Mouse (Mus musculus) neural tube, embryonic 13.5 days (tissue): ENCODE data around the gene Slc8a1. TPM values are rescaled to one million over a fixed set of nuclear protein-coding genes. Genes with fewer than 3 reads are reported as not detected.
A peak's percentile ranks its signal among the peaks of the same experiment; 100 is the strongest.

ENCODE experiments used
- ATAC-seq: fragments of 200-750 bp; cut with Nextera tagmentation; 2 replicates; pipeline ENCODE4 v1.8.0; 2017; ENCODE audit warnings: low read depth, mild to moderate bottlenecking, moderate TSS enrichment, moderate library complexity
- H3K27ac ChIP-seq: fragments of 300-500 bp; sonication (generic); replicated peaks from 2 replicates; pipeline ENCODE4 v1.5.1; 2015; ENCODE audit warnings: moderate library complexity, mild to moderate bottlenecking, inconsistent platforms
- H3K27me3 ChIP-seq: fragments of 300-500 bp; sonication (generic); 2 replicates; pipeline ENCODE4 v1.6.1; 2015; ENCODE audit warnings: mild to moderate bottlenecking, inconsistent platforms
- H3K36me3 ChIP-seq: fragments of 300-500 bp; sonication (generic); 2 replicates; pipeline ENCODE4 v1.6.1; 2015; ENCODE audit warnings: mild to moderate bottlenecking, inconsistent platforms
- H3K4me1 ChIP-seq: fragments of 300-500 bp; sonication (generic); replicated peaks from 2 replicates; pipeline ENCODE4 v1.6.1; 2015; ENCODE audit warnings: inconsistent platforms
- H3K4me2 ChIP-seq: fragments of 300-500 bp; sonication (generic); 2 replicates; pipeline ENCODE4 v1.6.1; 2015; ENCODE audit warnings: inconsistent platforms, mild to moderate bottlenecking, moderate library complexity
- H3K4me3 ChIP-seq: fragments of 300-500 bp; sonication (generic); 2 replicates; pipeline ENCODE4 v1.5.1; 2015; ENCODE audit warnings: mild to moderate bottlenecking, inconsistent platforms
- H3K9ac ChIP-seq: fragments of 300-500 bp; sonication (generic); 2 replicates; pipeline ENCODE4 v1.6.1; 2015; ENCODE audit warnings: moderate library complexity, mild to moderate bottlenecking, inconsistent platforms
- H3K9me3 ChIP-seq: fragments of 300-500 bp; sonication (generic); 2 replicates; pipeline ENCODE4 v1.6.1; 2016; ENCODE audit warnings: inconsistent platforms
- WGBS: fragments of 180-500 bp; shearing (Covaris S2); methylation state at CpG from one replicate; pipeline ENCODE4 v1.1.7; 2015; 5-methylcytosine and 5-hydroxymethylcytosine counted together
- polyA plus RNA-seq: library from polyadenylated mRNA; unstranded; fragments of >200 nt; fragmentation: Nextera tagmentation; extraction: Ambion mirVana; gene quantifications from 2 replicates; pipeline ENCODE4 v1.2.1, GENCODE M21; 2015

The Slc8a1 gene
- polyA plus RNA-seq, 1 experiment from 2014 or later: 13.8 TPM

DNA sequence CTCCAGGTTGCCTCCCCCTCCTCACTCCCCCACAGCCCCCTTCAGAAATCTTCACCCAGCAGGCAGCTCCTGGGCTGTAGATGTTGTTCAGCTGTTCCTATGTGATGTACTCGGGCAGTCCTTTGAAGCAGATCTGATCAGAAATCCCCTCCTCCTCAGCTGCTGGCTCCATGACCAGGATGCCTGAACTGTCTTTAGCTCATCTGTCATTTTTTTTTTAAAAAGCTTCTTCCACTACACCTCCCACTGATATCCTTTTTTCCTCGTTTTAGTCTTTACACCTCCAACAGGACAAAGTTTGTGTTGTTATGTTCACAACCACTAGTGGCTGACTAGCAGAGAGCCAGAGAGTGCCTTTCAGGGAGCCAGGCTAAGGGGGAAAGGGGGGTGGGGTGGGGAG, 69.7 kb downstream of the Slc8a1 start:
- ATAC-seq: no peak
- WGBS: 3% methylated on average over 2 of the region's 2 CpGs
- Histone ChIP-seq H3K4me3 (peak overlapping the region; percentile 62), H3K27ac (peak overlapping the region; percentile 97), H3K27me3 (peaks cover 22% of the 10 kb centered on the region), H3K4me1 (peaks cover 43% of the 10 kb centered on the region), H3K36me3 (peaks cover 3% of the 10 kb centered on the region; the same call in 1 of the 2 replicates), H3K4me2 (peak overlapping the region; percentile 84), H3K9ac (peak overlapping the region; percentile 95), H3K9me3 (no peaks in the 10 kb centered on the region)

DNA sequence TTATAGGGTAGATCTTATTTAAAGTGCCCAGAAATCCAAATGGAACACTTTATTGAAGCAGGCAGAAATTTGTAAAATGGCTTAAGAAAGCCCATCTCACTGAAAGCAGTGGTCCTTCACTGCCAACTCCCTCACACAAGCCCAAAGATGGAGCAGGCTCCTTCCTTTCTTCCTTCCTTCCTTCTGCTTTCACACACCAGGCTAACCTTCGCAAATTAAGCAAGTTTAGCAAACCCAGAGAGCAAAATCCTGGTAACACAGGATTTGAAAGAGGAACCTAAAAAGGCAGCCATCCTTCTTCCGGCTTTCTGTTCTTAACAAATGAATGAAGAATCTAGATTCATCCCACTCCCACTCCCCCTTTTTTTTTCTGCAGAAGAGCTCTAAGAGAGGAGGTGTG, 70.2 kb downstream of the Slc8a1 start:
- Histone ChIP-seq H3K4me3 (peak overlapping the region; percentile 62), H3K36me3 (peaks cover 3% of the 10 kb centered on the region; the same call in 1 of the 2 replicates), H3K4me1 (peaks cover 43% of the 10 kb centered on the region), H3K9me3 (no peaks in the 10 kb centered on the region), H3K4me2 (peak overlapping the region; percentile 84), H3K27ac (peak overlapping the region; percentile 97), H3K27me3 (peaks cover 19% of the 10 kb centered on the region), H3K9ac (peak overlapping the region; percentile 95)
- no peak for ATAC-seq
- WGBS: 67% methylated on average over 2 of the region's 2 CpGs

DNA sequence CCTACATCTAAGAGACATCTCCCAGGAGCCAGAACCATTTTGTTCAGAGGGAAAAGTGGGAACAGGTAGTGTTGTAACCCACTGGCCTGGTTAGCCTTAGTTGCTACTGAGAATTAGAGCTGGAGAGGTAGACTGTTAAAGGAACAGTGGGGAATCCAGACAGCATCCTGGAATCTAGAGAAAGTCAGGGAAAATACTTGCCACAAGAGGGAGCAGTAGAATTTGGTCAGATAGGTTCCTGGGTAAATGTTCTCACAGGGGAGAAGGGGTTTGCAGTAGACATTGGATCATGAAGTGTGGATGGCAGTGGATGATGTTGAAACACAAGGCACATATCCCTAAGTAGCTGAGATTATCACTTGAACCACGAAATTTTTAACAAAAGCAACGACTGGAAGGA, 71.6 kb downstream of the Slc8a1 start:
- ATAC-seq: no peak
- WGBS: 33% methylated on average over 2 of the region's 2 CpGs
- Histone ChIP-seq H3K4me2 (peak overlapping the region; percentile 84), H3K4me1 (peaks cover 39% of the 10 kb centered on the region), H3K27me3 (peaks cover 6% of the 10 kb centered on the region), H3K27ac (no peak overlapping the region), H3K4me3 (peak overlapping the region; percentile 62; the same call in 1 of the 2 replicates), H3K9me3 (no peaks in the 10 kb centered on the region), H3K36me3 (peaks cover 3% of the 10 kb centered on the region; the same call in 1 of the 2 replicates), H3K9ac (no peak overlapping the region)

DNA sequence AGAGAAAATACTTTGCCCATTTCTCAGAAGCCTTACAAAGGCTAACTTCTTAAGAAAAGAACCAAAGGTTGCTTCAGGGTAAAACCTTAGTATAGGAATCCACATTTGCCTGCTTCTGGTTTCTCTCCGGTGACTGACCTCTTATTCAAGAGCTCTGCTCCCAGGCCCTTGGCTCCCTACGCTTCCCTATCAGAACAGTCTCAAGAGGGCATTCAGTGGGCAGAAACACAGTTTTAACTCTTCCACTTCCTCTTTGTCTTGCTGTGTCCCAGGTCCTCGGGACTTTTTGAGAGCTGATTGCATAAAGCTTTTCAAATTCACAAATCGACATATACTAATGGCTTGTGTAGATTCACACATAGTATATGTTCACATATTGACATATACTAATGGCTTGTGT, 73.3 kb downstream of the Slc8a1 start:
- Histone ChIP-seq H3K4me2 (no peak overlapping the region), H3K27ac (no peak overlapping the region), H3K27me3 (no peaks in the 10 kb centered on the region), H3K9me3 (no peaks in the 10 kb centered on the region), H3K36me3 (peaks cover 3% of the 10 kb centered on the region; the same call in 1 of the 2 replicates), H3K4me1 (peaks cover 28% of the 10 kb centered on the region), H3K9ac (no peak overlapping the region), H3K4me3 (no peak overlapping the region)
- ATAC-seq: no peak
- 85% methylated on average over 4 of the region's 4 CpGs for WGBS

DNA sequence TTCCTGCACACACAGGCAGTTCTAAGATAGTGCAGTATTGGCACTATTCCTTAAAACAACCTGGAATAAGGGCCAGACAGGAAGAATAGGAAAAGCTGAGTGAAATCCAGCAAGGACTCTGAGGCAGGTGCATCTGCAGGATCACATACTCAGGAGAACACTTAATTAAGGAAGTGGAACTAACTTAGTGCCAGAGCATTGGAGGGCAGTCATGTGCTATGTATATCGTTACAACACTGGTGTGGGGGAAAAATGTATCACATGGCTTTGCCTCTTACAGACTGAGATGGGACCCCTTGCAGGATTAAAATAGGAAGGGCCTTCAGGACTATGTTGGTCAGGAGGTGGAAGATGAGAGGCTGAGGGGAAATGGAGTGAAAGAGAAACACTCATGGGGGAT, 80.3 kb downstream of the Slc8a1 start:
- 75% methylated on average over 1 of the region's 1 CpGs for WGBS
- ATAC-seq: no peak

DNA sequence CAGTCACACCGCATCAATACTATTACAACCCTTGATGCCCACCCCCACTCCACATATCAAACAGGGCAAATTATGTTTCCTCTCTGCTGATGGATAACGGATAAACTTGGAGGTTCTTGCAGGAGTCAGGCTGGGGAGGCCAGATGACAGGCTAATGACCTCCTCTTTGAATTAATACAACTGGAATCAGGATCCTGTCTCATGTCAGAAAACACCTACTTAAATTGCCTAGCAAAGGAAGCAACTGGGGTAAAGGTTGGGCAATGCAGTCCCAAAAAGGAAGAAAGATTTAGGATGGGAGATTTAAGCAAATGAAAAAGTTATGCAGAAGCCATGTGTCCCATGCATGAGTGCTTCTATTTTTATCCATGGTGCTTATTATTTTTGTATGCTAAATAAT, 83.6 kb downstream of the Slc8a1 start:
- no peak overlapping the region for H3K9ac ChIP-seq
- 94% methylated on average over 2 of the region's 2 CpGs for WGBS

More for the DNA sequence above, 80.3 kb downstream of the Slc8a1 start:
- no peaks in the 10 kb centered on the region for H3K9me3 ChIP-seq
- H3K4me1 ChIP-seq: peaks cover 4% of the 10 kb centered on the region; the same call in 1 of the 2 replicates
- no peaks in the 10 kb centered on the region for H3K27me3 ChIP-seq
- no peak overlapping the region for H3K27ac ChIP-seq
- H3K9ac ChIP-seq: no peak overlapping the region
- H3K4me2 ChIP-seq: no peak overlapping the region
- no peak overlapping the region for H3K4me3 ChIP-seq
- H3K36me3 ChIP-seq: no peaks in the 10 kb centered on the region

DNA sequence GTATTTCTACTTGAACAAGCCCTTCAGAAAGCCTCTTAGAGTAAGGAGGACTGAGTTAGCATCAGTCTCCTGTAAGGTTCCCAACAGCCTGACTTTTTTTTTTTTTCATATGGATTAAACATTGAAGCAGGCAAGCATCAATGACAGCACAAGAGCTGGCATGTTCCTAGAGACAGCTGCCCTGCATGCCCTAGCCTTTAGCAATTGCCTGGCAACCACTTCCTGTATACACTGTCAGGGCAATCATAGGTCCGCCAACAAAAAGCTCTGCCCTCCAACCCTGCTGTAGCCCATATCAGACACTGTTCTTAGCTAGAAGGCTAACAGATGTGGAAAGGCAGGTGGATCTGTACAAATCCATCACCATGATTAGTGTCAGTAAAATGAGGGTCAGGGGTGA, 85.2 kb downstream of the Slc8a1 start:
- no peak for ATAC-seq
- Histone ChIP-seq H3K9me3 (no peaks in the 10 kb centered on the region), H3K4me3 (no peak overlapping the region), H3K4me2 (no peak overlapping the region), H3K4me1 (peaks cover 5% of the 10 kb centered on the region; the same call in 1 of the 2 replicates), H3K27ac (no peak overlapping the region), H3K27me3 (no peaks in the 10 kb centered on the region), H3K9ac (no peak overlapping the region), H3K36me3 (peaks cover 14% of the 10 kb centered on the region)
- WGBS: 62% methylated on average over 1 of the region's 1 CpGs

More for the DNA sequence above, 83.6 kb downstream of the Slc8a1 start:
- no peaks in the 10 kb centered on the region for H3K27me3 ChIP-seq
- peaks cover 5% of the 10 kb centered on the region; the same call in 1 of the 2 replicates for H3K4me1 ChIP-seq
- no peaks in the 10 kb centered on the region for H3K36me3 ChIP-seq
- no peak overlapping the region for H3K27ac ChIP-seq
- no peak overlapping the region for H3K4me3 ChIP-seq
- H3K9me3 ChIP-seq: no peaks in the 10 kb centered on the region
- ATAC-seq: no peak
- H3K4me2 ChIP-seq: no peak overlapping the region

DNA sequence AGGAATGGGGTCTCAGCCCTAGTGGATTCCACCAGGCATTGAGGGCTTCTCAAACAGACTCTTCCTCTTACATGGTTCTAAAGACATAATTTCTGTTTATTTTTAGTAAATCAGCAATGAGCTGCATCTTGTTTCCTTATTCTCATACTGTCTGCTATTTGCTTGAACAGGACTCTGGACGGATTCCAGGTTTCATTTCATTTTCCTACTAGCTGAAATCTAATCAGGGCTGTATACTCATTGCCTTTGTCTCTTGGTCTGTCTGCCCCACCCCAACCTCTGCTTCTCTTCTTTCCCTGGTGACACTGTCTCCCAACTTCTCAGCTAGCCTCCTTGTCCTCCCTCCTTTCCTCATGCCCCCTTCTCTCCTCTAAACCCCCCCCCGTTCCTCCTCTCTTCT, 101.4 kb downstream of the Slc8a1 start:
- H3K4me2 ChIP-seq: no peak overlapping the region
- H3K9ac ChIP-seq: no peak overlapping the region
- WGBS: 92% methylated on average over 2 of the region's 2 CpGs
- H3K4me1 ChIP-seq: no peaks in the 10 kb centered on the region
- H3K4me3 ChIP-seq: no peak overlapping the region
- no peak for ATAC-seq
- H3K27me3 ChIP-seq: no peaks in the 10 kb centered on the region
- no peaks in the 10 kb centered on the region for H3K36me3 ChIP-seq
- no peak overlapping the region for H3K27ac ChIP-seq
- no peaks in the 10 kb centered on the region for H3K9me3 ChIP-seq

DNA sequence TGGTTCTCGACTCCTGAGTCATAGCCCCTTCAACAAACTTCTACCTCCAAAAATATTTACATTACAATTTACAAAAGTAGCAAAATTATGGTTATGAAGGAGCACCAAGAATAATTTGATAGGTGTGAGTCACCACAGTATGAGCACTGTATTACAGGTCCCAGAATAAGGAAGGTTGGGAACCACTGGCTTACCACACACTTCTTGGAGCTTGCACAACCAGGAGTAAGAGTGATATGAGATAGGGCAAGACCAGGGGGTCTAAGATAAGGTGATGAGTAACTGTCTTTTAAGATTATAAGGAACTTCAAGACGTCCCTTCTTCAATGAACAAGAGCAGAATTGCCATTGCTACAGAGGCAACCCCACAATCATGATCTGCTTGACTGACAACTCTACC, 107.7 kb downstream of the Slc8a1 start:
- no peak for ATAC-seq
- H3K9me3 ChIP-seq: no peaks in the 10 kb centered on the region
- no peak overlapping the region for H3K4me2 ChIP-seq
- no peaks in the 10 kb centered on the region for H3K27me3 ChIP-seq
- no peak overlapping the region for H3K27ac ChIP-seq
- no peak overlapping the region for H3K4me3 ChIP-seq
- no peaks in the 10 kb centered on the region for H3K36me3 ChIP-seq
- no peaks in the 10 kb centered on the region for H3K4me1 ChIP-seq
- 87% methylated on average over 2 of the region's 2 CpGs for WGBS
- no peak overlapping the region for H3K9ac ChIP-seq

DNA sequence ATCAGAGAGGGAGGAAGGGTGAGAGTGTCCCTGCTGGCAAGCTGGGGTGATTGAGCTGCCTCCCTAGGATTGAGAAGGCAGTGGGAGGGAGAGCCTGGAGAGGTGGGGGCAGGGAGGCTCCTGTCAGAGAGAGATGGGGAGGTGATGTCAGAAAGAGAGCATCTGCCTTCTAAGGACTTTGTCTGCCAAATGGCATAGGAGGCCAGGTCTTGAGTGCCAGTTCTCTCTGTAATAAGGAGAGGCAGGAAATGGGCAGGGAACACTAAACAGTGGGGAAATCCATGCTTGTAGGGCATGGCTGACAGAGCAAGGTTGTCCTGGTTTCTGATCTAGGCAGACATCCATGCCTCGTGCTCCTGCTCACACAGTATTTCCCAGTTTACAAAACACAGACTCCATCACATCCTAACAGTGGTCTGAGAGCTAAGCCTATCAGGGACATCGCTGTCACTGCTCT, 117.0 kb downstream of the Slc8a1 start:
- WGBS: 56% methylated on average over 2 of the region's 2 CpGs
- H3K4me3 ChIP-seq: no peak overlapping the region
- H3K27ac ChIP-seq: no peak overlapping the region
- peaks cover 12% of the 10 kb centered on the region for H3K4me1 ChIP-seq
- ATAC-seq: peak; percentile 32; the same call in 1 of the 2 replicates
- no peaks in the 10 kb centered on the region for H3K9me3 ChIP-seq
- no peaks in the 10 kb centered on the region for H3K36me3 ChIP-seq
- no peaks in the 10 kb centered on the region for H3K27me3 ChIP-seq
- H3K4me2 ChIP-seq: no peak overlapping the region
- no peak overlapping the region for H3K9ac ChIP-seq

DNA sequence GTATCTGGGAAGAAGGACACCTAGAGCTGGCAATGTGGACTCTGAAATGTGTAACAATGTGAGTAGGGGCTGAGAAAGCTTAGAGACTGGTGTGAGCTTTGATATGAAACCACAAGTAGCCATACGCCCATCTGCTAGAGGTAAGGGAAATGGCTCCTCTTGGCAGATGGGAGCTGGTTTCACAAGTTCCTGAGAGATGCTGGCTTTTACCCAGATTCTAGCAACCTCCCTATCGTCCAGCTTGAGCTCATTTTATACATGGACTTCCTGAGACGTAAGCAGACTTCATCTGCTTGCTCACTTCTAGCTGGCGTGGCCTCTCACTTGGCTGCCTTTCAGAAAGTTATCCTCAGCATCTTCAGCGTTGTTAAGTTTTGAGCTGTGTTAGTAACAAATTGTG, 119.7 kb downstream of the Slc8a1 start:
- Histone ChIP-seq H3K4me3 (no peak overlapping the region), H3K4me2 (no peak overlapping the region), H3K36me3 (no peaks in the 10 kb centered on the region), H3K9ac (no peak overlapping the region), H3K27ac (no peak overlapping the region), H3K4me1 (peaks cover 11% of the 10 kb centered on the region), H3K9me3 (no peaks in the 10 kb centered on the region), H3K27me3 (no peaks in the 10 kb centered on the region)
- WGBS: 77% methylated on average over 5 of the region's 5 CpGs
- ATAC-seq: no peak

DNA sequence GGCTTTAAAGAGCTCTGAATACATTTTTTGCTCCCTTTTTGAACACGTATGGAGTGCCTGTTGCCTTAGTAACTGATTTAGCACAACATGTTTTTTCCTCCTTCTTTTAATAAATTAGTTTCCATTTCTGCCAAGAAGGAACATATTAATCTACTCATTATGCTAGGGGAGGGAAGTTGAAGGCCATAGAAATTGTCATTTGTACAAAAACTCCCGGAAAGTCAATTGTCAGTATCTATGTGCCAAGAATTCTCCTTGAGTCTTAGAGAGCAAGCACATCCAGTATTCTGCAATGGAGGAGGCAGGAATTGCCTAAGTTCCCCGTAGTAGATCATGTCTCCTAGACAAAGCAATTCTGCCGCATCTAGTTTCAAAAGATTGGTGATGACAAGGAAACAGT, 121.9 kb downstream of the Slc8a1 start:
- Histone ChIP-seq H3K4me1 (peaks cover 4% of the 10 kb centered on the region), H3K4me2 (no peak overlapping the region), H3K9me3 (no peaks in the 10 kb centered on the region), H3K9ac (no peak overlapping the region), H3K27me3 (no peaks in the 10 kb centered on the region), H3K27ac (no peak overlapping the region), H3K36me3 (no peaks in the 10 kb centered on the region), H3K4me3 (no peak overlapping the region)
- no peak for ATAC-seq
- 85% methylated on average over 4 of the region's 4 CpGs for WGBS

DNA sequence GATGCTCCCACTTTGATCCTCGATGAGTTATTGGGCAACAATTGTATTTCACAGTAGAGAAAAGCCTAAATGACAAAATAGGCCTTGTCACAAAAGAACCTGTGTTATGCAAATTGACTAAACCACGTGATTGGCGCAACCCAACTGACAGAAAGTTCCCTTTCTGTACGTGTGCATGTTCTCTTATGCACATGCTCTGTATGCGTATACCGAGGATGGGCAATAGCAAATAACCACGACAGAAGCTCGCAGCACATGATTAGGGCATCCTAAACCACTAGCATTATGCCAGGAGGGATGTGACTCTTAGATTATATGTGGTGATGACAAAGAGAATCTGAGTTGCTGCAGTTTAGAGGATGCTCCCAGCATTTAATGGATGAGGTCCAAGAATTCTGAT, 122.8 kb downstream of the Slc8a1 start:
- H3K36me3 ChIP-seq: no peaks in the 10 kb centered on the region
- no peaks in the 10 kb centered on the region for H3K9me3 ChIP-seq
- H3K4me3 ChIP-seq: no peak overlapping the region
- no peak for ATAC-seq
- H3K4me2 ChIP-seq: no peak overlapping the region
- no peak overlapping the region for H3K27ac ChIP-seq
- no peaks in the 10 kb centered on the region for H3K4me1 ChIP-seq
- no peak overlapping the region for H3K9ac ChIP-seq
- no peaks in the 10 kb centered on the region for H3K27me3 ChIP-seq
- 72% methylated on average over 8 of the region's 8 CpGs for WGBS
